Mouse (Mus musculus) Patski (cell line): ENCODE results near the gene Prap1. TPM values are rescaled to one million over a fixed set of nuclear protein-coding genes. Genes with fewer than 3 reads are reported as not detected.

Experiments used
- ATAC-seq: fragments of 100-300 bp; one replicate; pipeline ENCODE4 v1.8.0; 2021
- CTCF ChIA-PET: fragments of 350-600 bp; sonication (Branson Sonifier 250); formaldehyde crosslinking; loops from one replicate; lab custom pipeline; 2022; ENCODE audit warnings: inconsistent platforms; lab: Charles Lee
- POLR2A ChIA-PET: fragments of 350-600 bp; sonication (Branson Sonifier 250); formaldehyde crosslinking; loops from one replicate; lab custom pipeline; 2022; ENCODE audit warnings: antibody characterized with exemption, inconsistent platforms; lab: Charles Lee
- DNase-seq: peaks from one replicate; pipeline ENCODE4 v3.0.0-alpha.2; 2011; ENCODE audit warnings: low read depth, low spot score
- H3K27me3 ChIP-seq: fragments of 371-371 bp; one replicate; pipeline ENCODE4 v1.5.1; 2021
- CTCF ChIP-seq: fragments of 100-300 bp; IDR thresholded peaks from one replicate; pipeline ENCODE4 v1.5.1; 2021
- in situ Hi-C: fragments of 300-500 bp; cut with MboI; formaldehyde crosslinking; loops from 3 replicates; pipeline ENCODE4 v1.11.1; 2018; ENCODE audit warnings: low pct_unique_long_range_greater_than_20kb, mixed read lengths
- polyA plus RNA-seq: library from polyadenylated mRNA; unstranded; gene quantifications from one replicate; pipeline ENCODE4 v1.2.3, GENCODE M21; 2021

Prap1 gene
- polyA plus RNA-seq, 1 experiment from 2014 or later = not detected

- in situ Hi-C loops = loop anchor here (25.0 kb wide), 1 partner anchor 1050 kb away; the partner anchor contains the start of gene Rnh1
- ChIA-PET POLR2A (interaction anchor here (0.6 to 1.0 kb wide), 2 partner anchors 17 to 25 kb away, joined by 3 read pairs; partner anchors contain the start of gene Mtg1), CTCF (interaction anchor here (1.2 to 1.3 kb wide), 2 partner anchors 9 to 19 kb away, joined by 3 to 4 read pairs; partner anchors contain the start of gene Fuom)
- no peak for TF ChIP-seq CTCF
- ATAC-seq (peak; percentile 73), DNase-seq (peak; percentile 70)
- H3K27me3 ChIP-seq = no peaks in the 10 kb centered on the region
Measured at GRCm38 (mm10) chr7:140111943-140112342, 18.7 kb downstream of the Prap1 start.

GRCm38 (mm10) chr7:140115583-140116328, 22.6 kb downstream of the Prap1 start, which contains the start of gene Paox:
Paox (plus strand) TSS chr7:140115799.
- no peaks in the 10 kb centered on the region for H3K27me3 ChIP-seq
- no peak for DNase-seq
- ChIA-PET CTCF (interaction anchor here (0.9 to 1.4 kb wide), 3 partner anchors 22 to 27 kb away, joined by 3 to 4 read pairs (median 3); partner anchors contain the start of gene Mtg1), POLR2A (interaction anchor here (0.5 to 2.3 kb wide), 4 partner anchors 9 to 285 kb away, joined by 7 to 12 read pairs (median 8); partner anchors contain the start of gene Mtg1)
- ATAC-seq = peak; percentile 41
- in situ Hi-C loops = loop anchor here (25.0 kb wide), 1 partner anchor 1047 kb away; the partner anchor contains the start of gene Rnh1
- TF ChIP-seq CTCF = no peak

GRCm38 (mm10) chr7:140116329-140117054, 23.3 kb downstream of the Prap1 start, which contains the start of gene Echs1:
Echs1 (minus strand) TSS chr7:140116476.
- no peak for DNase-seq
- no peaks in the 10 kb centered on the region for H3K27me3 ChIP-seq
- CTCF ChIA-PET = interaction anchor here (0.9 to 1.4 kb wide), 2 partner anchors 21 to 24 kb away, joined by 3 to 4 read pairs; partner anchors contain the start of gene Mtg1
- POLR2A ChIA-PET = interaction anchor here (0.5 to 2.3 kb wide), 5 partner anchors 9 to 286 kb away, joined by 4 to 12 read pairs (median 8); partner anchors contain the start of gene Mtg1
- no peak for TF ChIP-seq CTCF
- in situ Hi-C loops = loop anchor here (25.0 kb wide), 1 partner anchor 1046 kb away; the partner anchor contains the start of gene Rnh1
- peak; percentile 93 for ATAC-seq

- TF ChIP-seq CTCF = no peak
- no peaks in the 10 kb centered on the region for H3K27me3 ChIP-seq
- DNase-seq = no peak
- in situ Hi-C loops = loop anchor here (25.0 kb wide), 1 partner anchor 1042 kb away; the partner anchor contains the start of gene Rnh1
- POLR2A ChIA-PET = no interaction called here
- CTCF ChIA-PET = interaction anchor here (1.2 kb wide), 1 partner anchor 10 kb away, joined by 3 read pairs; no protein-coding TSS in a partner anchor
- no peak for ATAC-seq
Measured at GRCm38 (mm10) chr7:140120484-140120883, 27.3 kb downstream of the Prap1 start.

GRCm38 (mm10) chr7:140121338-140121910, 28.2 kb downstream of the Prap1 start:
- no peak for TF ChIP-seq CTCF
- POLR2A ChIA-PET = no interaction called here
- CTCF ChIA-PET = no interaction called here
- no peak for DNase-seq
- no peaks in the 10 kb centered on the region for H3K27me3 ChIP-seq
- no peak for ATAC-seq
- in situ Hi-C loops = loop anchor here (25.0 kb wide), 1 partner anchor 1041 kb away; the partner anchor contains the start of gene Rnh1

- no peak for ATAC-seq
- in situ Hi-C loops = loop anchor here (25.0 kb wide), 1 partner anchor 1040 kb away; the partner anchor contains the start of gene Rnh1
- ChIA-PET POLR2A (no interaction called here), CTCF (interaction anchor here (2.7 kb wide), 1 partner anchor 17 kb away, joined by 7 read pairs; no protein-coding TSS in a partner anchor)
- no peaks in the 10 kb centered on the region for H3K27me3 ChIP-seq
- TF ChIP-seq CTCF = no peak
- no peak for DNase-seq
Measured at GRCm38 (mm10) chr7:140122765-140123164, 29.6 kb downstream of the Prap1 start.

GRCm38 (mm10) chr7:140124382-140124781, 31.2 kb downstream of the Prap1 start:
- TF ChIP-seq CTCF = no peak
- in situ Hi-C loops = loop anchor here (25.0 kb wide), 1 partner anchor 1038 kb away; the partner anchor contains the start of gene Rnh1
- ATAC-seq = no peak
- DNase-seq = no peak
- ChIA-PET CTCF (interaction anchor here (0.6 to 2.7 kb wide), 2 partner anchors 13 to 19 kb away, joined by 3 to 7 read pairs; partner anchors contain the start of gene Mtg1), POLR2A (interaction anchor here (1.9 kb wide), 1 partner anchor 8 kb away, joined by 12 read pairs; the partner anchor contains the start of genes Echs1 and Paox)
- H3K27me3 ChIP-seq = no peaks in the 10 kb centered on the region

GRCm38 (mm10) chr7:140125278-140126021, 32.3 kb downstream of the Prap1 start:
- CTCF ChIA-PET = no interaction called here
- POLR2A ChIA-PET = interaction anchor here (0.6 to 1.9 kb wide), 5 partner anchors 9 to 670 kb away, joined by 3 to 16 read pairs (median 4); partner anchors contain the start of genes Echs1 and Paox
- ATAC-seq (peak; percentile 94), DNase-seq (no peak)
- no peaks in the 10 kb centered on the region for H3K27me3 ChIP-seq
- in situ Hi-C loops = no loop called here
- no peak for TF ChIP-seq CTCF

GRCm38 (mm10) chr7:140126022-140126350, 32.8 kb downstream of the Prap1 start:
- POLR2A ChIA-PET = interaction anchor here (0.8 to 1.9 kb wide), 2 partner anchors 10 to 13 kb away, joined by 3 to 12 read pairs; partner anchors contain the start of genes Echs1 and Paox
- DNase-seq (no peak), ATAC-seq (peak; percentile 2)
- in situ Hi-C loops = no loop called here
- H3K27me3 ChIP-seq = no peaks in the 10 kb centered on the region
- CTCF ChIA-PET = no interaction called here
- TF ChIP-seq CTCF = no peak
